Mouse (Mus musculus): Measurements from ENCODE around the gene Gm10330.
"Not testable (repeated sequence)": the region's sequence is repeated elsewhere in the genome, so short reads cannot be mapped to it uniquely, and the experiment has no call there.

The Gm10330 gene

GRCm38 (mm10) chr12:23780165-23780564, at the start of gene Gm10330:
TSS of gene Gm10330 (minus strand) at chr12:23780265.
- DNase-seq, result not testable (repeated sequence)

DNA sequence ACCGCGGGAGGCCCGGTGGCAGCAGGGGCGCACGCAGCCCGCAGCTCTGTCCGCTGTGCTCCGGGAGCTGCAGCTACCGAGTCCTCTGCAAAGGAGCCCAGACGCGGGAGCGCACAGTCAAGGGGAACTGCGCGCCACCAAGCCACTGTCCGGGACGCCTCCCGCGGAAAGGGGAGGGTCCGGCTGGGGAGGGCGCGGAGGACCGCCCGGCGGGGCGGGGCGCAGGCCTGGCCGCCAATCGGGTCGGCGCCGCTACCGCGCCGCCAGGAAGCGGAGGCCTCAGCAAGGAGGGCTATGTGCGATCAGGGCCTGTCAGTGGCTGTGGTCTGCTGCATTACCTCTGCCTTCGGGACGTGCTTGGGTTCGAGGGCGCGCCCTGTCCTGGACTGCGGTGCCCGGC, 20.7 kb upstream of the Gm10330 start:
- peak in 1 of 2 experiments; percentile 1 for DNase-seq

DNA sequence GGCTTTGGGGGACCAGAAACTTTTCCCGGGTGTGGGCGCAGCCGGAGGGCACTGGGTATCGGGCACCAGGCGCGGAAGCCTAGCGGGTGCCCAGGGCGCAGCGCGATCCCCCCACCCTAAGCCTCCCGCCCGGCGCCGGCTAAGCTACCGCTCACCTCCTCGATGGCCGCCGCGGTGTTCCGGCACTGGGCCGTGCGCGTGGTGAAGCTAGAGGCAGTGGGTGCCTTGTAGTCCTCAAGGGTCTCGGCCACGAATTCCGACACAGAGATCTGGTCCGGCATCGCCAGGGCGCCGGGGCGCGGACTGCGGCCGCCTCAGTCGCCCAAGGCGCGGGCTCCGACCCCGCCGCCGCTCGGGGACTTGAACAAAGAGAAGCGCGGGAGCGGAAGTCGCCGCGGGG, 20.3 kb upstream of the Gm10330 start:
- DNase-seq, result peak; percentile 8 to 11

Data from cerebellum, postnatal 10 days (tissue).